ENCODE assay signal across 17 mouse cellular contexts in the genomic region with DNA sequence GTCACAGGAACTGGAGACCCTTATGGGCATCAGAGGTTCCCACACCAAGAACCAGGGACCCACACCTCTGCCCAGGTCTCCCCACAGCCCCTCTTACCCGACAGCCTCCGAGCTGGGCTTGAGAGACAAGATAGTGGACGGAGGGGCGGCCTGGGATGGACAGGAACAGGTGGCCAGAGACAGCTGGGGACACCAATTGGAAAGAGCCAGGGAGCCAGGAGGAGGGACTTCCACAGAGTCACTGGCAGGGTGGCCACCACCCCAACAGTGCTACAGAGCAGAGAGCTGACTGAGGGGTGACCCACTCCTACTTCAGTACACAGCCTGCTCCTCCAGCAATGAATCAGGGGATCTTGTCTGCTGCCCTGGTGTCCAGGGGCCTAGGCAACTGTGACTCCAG. TPM values are rescaled to one million over a fixed set of nuclear protein-coding genes. Genes with fewer than 3 reads are reported as not detected.
A peak's percentile ranks its signal among the peaks of the same experiment; 100 is the strongest.
DNase-seq lines count a peak whose midpoint lies in the region; ATAC-seq and TF ChIP-seq lines count a peak whose summit lies in the region.
"Had no signal": no experiment of that assay in that cellular context is flagged by ENCODE, and none has a peak within 500 bp of the region (broad histone marks: within the 10 kb centered on the region; RNA-seq: fewer than 3 reads in every experiment).

Gene Jsrp1 (minus strand): TSS at position 133 of the 400 bp plus-strand sequence.

- H3K9ac ChIP-seq in hindbrain, embryonic 13.5 days = peak within 1 kb of the TSS; percentile 46; the same call in 1 of the 2 replicates
- no peak within 1 kb of the TSS for H3K9ac ChIP-seq in hindbrain, embryonic 12.5 days
- H3K9ac ChIP-seq in embryonic facial prominence, embryonic 15.5 days = no peak within 1 kb of the TSS
- no peak within 1 kb of the TSS; the same call in 1 of the 2 replicates for H3K9ac ChIP-seq in limb, embryonic 15.5 days

- WGBS in hindbrain, embryonic 13.5 days = 80% methylated on average over 4 of the region's 4 CpGs
- 83% methylated on average over 4 of the region's 4 CpGs for WGBS in hindbrain, embryonic 12.5 days
- 58% methylated on average over 4 of the region's 4 CpGs for WGBS in embryonic facial prominence, embryonic 15.5 days
- 64% methylated on average over 4 of the region's 4 CpGs for WGBS in limb, embryonic 15.5 days

- no peak within 1 kb of the TSS for H3K27ac ChIP-seq in hindbrain, embryonic 13.5 days
- H3K27ac ChIP-seq in hindbrain, embryonic 12.5 days = no peak within 1 kb of the TSS
- 0 out of 2 replicates have a peak within 1 kb of the TSS, but pooled peaks have one; percentile 28 for H3K27ac ChIP-seq in embryonic facial prominence, embryonic 15.5 days (replicated peaks)
- peak within 1 kb of the TSS; percentile 97 for H3K27ac ChIP-seq in gastrocnemius, adult 2 months
- H3K27ac ChIP-seq in limb, embryonic 15.5 days = peak within 1 kb of the TSS; percentile 17; the same call in 1 of the 2 replicates

- H3K4me2 ChIP-seq in hindbrain, embryonic 13.5 days = no peak within 1 kb of the TSS
- H3K4me2 ChIP-seq in hindbrain, embryonic 12.5 days (replicated peaks) = no peak within 1 kb of the TSS
- no peak within 1 kb of the TSS for H3K4me2 ChIP-seq in embryonic facial prominence, embryonic 15.5 days (replicated peaks)
- no peak within 1 kb of the TSS for H3K4me2 ChIP-seq in limb, embryonic 15.5 days

- H3K27me3 ChIP-seq in hindbrain, embryonic 13.5 days = peaks cover 32% of the 10 kb centered on the region
- H3K27me3 ChIP-seq in hindbrain, embryonic 12.5 days = peaks cover 38% of the 10 kb centered on the region
- peaks cover 22% of the 10 kb centered on the region for H3K27me3 ChIP-seq in embryonic facial prominence, embryonic 15.5 days
- peaks cover 32% of the 10 kb centered on the region for H3K27me3 ChIP-seq in limb, embryonic 15.5 days
- H3K27me3 ChIP-seq: CH12.LX had no signal

- H3K4me1 ChIP-seq in hindbrain, embryonic 13.5 days (replicated peaks) = peaks cover 17% of the 10 kb centered on the region
- peaks cover 14% of the 10 kb centered on the region for H3K4me1 ChIP-seq in hindbrain, embryonic 12.5 days
- H3K4me1 ChIP-seq in embryonic facial prominence, embryonic 15.5 days = peaks cover 17% of the 10 kb centered on the region
- peaks cover 22% of the 10 kb centered on the region for H3K4me1 ChIP-seq in limb, embryonic 15.5 days

- no peak within 1 kb of the TSS for H3K4me3 ChIP-seq in hindbrain, embryonic 13.5 days
- no peak within 1 kb of the TSS for H3K4me3 ChIP-seq in hindbrain, embryonic 12.5 days
- H3K4me3 ChIP-seq in embryonic facial prominence, embryonic 15.5 days (replicated peaks) = no peak within 1 kb of the TSS
- H3K4me3 ChIP-seq in gastrocnemius, adult 2 months = peak within 1 kb of the TSS; percentile 77
- H3K4me3 ChIP-seq in limb, embryonic 15.5 days = no peak within 1 kb of the TSS

- TF ChIP-seq CTCF in gastrocnemius, adult 2 months (IDR thresholded peaks at IDR 0.05) = no peak

- H3K9me3 ChIP-seq in hindbrain, embryonic 13.5 days = no peaks in the 10 kb centered on the region
- H3K9me3 ChIP-seq in hindbrain, embryonic 12.5 days (replicated peaks) = no peaks in the 10 kb centered on the region
- no peaks in the 10 kb centered on the region for H3K9me3 ChIP-seq in embryonic facial prominence, embryonic 15.5 days (replicated peaks)
- no peaks in the 10 kb centered on the region for H3K9me3 ChIP-seq in limb, embryonic 15.5 days

- no peak for ATAC-seq in hindbrain, embryonic 13.5 days (ENCODE audit: low FRiP score)
- ATAC-seq in hindbrain, embryonic 12.5 days (ENCODE audit: low FRiP score) = no peak
- no peak for ATAC-seq in embryonic facial prominence, embryonic 15.5 days (ENCODE audit: insufficient number of reproducible peaks, low FRiP score, low TSS enrichment, low read depth)
- no peak for ATAC-seq in limb, embryonic 15.5 days (ENCODE audit: insufficient number of reproducible peaks, low FRiP score, low TSS enrichment, low read depth)
- no peak for ATAC-seq in CD4-positive, CD25-positive, alpha-beta regulatory T cell, adult 4 months
- ATAC-seq: hindbrain, embryonic 16.5 days had no signal

- intact Hi-C loops in gastrocnemius, adult 2 months (cut with DNase I) = no loop called here

- no peaks in the 10 kb centered on the region for H3K36me3 ChIP-seq in hindbrain, embryonic 13.5 days
- H3K36me3 ChIP-seq in hindbrain, embryonic 12.5 days = no peaks in the 10 kb centered on the region
- no peaks in the 10 kb centered on the region for H3K36me3 ChIP-seq in embryonic facial prominence, embryonic 15.5 days
- no peaks in the 10 kb centered on the region for H3K36me3 ChIP-seq in limb, embryonic 15.5 days

- peak; percentile 91 for DNase-seq in gastrocnemius, adult 2 months
- no peak for DNase-seq in right cerebral cortex, adult 18-20 months
- DNase-seq: cerebellum, postnatal 25 days; heart, postnatal 10 days; kidney, adult 8-10 months; layer of hippocampus, postnatal 36 days; left cerebral cortex, postnatal 4 days; midbrain, embryonic 14.5 days; right cerebral cortex, postnatal 14 days had no signal

RNA-seq across cellular contexts. Expression of gene Jsrp1, which starts in this region (rescaled TPM):
- polyA plus RNA-seq in hindbrain, embryonic 13.5 days (2015; fragmentation: Nextera tagmentation; extraction: Ambion mirVana) = 0.56 and 0.95 TPM in 2 replicates
- 0.83 and 1.7 TPM in 2 replicates for polyA plus RNA-seq in hindbrain, embryonic 12.5 days (2016; fragmentation: Nextera tagmentation; extraction: Ambion mirVana)
- polyA plus RNA-seq in embryonic facial prominence, embryonic 15.5 days (2015; fragmentation: Nextera tagmentation; extraction: Ambion mirVana) = 10.0 and 13.8 TPM in 2 replicates
- 100 to 1,000 TPM; 397 to 414 TPM for total RNA-seq in gastrocnemius, adult 2 months (2021)
- 7.5 and 26.8 TPM in 2 replicates for polyA plus RNA-seq in limb, embryonic 15.5 days (2015; fragmentation: Nextera tagmentation; extraction: Ambion mirVana)
- polyA plus RNA-seq in CD4-positive, CD25-positive, alpha-beta regulatory T cell, adult 4 months (2017; shearing (Covaris generic)) = not detected
- polyA plus RNA-seq: large intestine, adult 2 months had no signal

Comparison
In these comparisons a context has a peak if more than half of its experiments do, and no peak if none do; other contexts are left out.
1. H3K27ac ChIP-seq: peak in embryonic facial prominence, embryonic 15.5 days (single experiment), gastrocnemius, adult 2 months (single experiment) and limb, embryonic 15.5 days (single experiment); none in hindbrain, embryonic 13.5 days (single experiment) and hindbrain, embryonic 12.5 days (single experiment).